Mouse (Mus musculus) left cerebral cortex, postnatal 4 days (tissue): Measurements from ENCODE around the gene Ankrd39. TPM values are rescaled to one million over a fixed set of nuclear protein-coding genes. Genes with fewer than 3 reads are reported as not detected.

Source experiments
- DNase-seq: peaks from one replicate; pipeline ENCODE4 v3.0.0-alpha.2; 2022
- intact Hi-C: fragments of 180-260 bp; cut with DNase I; formaldehyde crosslinking; loops from one replicate; pipeline ENCODE4 v1.15.1; 2025
- total RNA-seq, 2 experiments: library from RNA; stranded (reverse); gene quantifications; 2 replicates each; pipeline ENCODE4 v1.2.3; 2021

Gene Ankrd39
- total RNA-seq, 2 experiments from 2014 or later: 13.4 to 15.1 TPM

GRCm38 (mm10) chr1:36573524-36573923 is 26.3 kb upstream of the Ankrd39 start:
- intact Hi-C loops: no loop called here
- no peak for DNase-seq

GRCm38 (mm10) chr1:36572709-36573108 is 25.5 kb upstream of the Ankrd39 start:
- intact Hi-C loops: no loop called here
- DNase-seq: no peak

DNA sequence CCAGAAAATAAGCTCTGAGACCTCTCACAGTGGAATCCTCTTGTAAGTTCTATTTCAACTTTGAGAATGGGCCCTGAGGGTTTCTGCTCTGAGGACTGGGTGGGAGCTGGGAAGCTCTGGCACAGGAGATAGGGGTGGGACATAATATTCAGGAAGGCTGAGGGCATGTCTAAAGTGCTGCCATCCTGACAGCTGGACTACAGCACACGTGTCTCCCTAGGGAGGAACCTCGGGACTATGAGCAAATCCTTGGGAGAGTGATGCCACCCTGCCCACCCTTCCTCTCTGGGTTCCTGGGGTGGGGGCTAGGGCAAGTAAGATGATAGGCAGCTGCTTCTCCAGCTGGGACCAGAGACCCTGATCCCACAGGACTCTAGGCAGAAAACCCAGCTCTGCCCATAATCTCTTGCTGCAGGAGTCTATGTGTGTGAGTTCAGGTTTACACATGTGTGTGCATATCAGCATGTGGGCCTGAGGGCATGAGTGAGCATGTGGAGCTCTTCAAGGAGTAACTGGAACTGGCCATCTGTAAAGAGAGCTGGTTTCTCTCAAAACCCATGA is 25.0 kb upstream of the Ankrd39 start:
- intact Hi-C loops: no loop called here
- no peak for DNase-seq

GRCm38 (mm10) chr1:36571627-36572026 is 24.4 kb upstream of the Ankrd39 start:
- no peak for DNase-seq
- intact Hi-C loops: no loop called here

GRCm38 (mm10) chr1:36570320-36570719 is 23.1 kb upstream of the Ankrd39 start:
- intact Hi-C loops: no loop called here

GRCm38 (mm10) chr1:36569694-36570276 is 22.5 kb upstream of the Ankrd39 start:
- DNase-seq: no peak
- intact Hi-C loops: no loop called here

More at GRCm38 (mm10) chr1:36570320-36570719, 23.1 kb upstream of the Ankrd39 start:
- no peak for DNase-seq

DNA sequence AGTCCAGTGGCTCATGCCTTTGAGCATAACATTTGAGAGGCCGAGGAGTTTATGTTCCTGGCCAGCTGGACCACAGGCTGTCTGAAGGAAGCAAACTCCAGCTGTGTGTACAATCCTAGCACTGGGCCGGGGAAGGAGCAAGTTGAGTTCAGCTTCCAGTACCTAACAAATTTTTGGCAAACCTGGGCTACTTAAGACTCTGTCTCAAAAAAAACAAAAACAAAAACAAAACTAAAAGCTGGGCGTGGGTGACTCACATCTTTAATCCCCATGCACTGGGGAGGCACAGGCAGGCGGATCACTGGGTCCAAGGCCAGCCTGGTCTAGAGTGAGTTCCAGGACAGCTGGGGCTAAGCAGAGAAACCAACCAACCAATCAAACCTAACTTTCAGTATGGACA is 21.5 kb upstream of the Ankrd39 start:
- intact Hi-C loops: no loop called here
- no peak for DNase-seq

- intact Hi-C loops: no loop called here
- DNase-seq: no peak
Observed at GRCm38 (mm10) chr1:36567818-36568603, 20.8 kb upstream of the Ankrd39 start.

- no peak for DNase-seq
- intact Hi-C loops: no loop called here
Observed at GRCm38 (mm10) chr1:36566425-36566824, 19.2 kb upstream of the Ankrd39 start.

- DNase-seq: no peak
- intact Hi-C loops: no loop called here
Observed at GRCm38 (mm10) chr1:36564101-36564500, 16.9 kb upstream of the Ankrd39 start.

DNA sequence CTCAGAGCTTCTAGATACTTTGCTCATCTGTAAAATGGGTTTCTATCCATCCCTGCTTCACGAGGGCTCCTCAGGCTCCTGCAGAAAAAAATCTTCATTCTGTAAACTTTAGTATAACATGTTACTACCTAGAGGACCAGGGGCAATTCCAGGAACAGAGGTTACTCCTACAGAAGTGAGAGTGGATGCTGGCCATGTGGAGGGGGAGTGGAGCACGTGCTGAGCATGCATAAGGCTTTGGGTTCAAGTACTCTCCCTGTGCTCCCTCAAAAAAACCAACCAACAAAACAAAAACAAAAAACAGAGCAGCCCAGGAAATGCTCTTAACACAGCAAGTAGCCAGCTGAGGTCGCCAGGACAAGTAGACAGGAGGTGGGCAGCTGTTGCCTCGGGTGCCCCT is 16.4 kb upstream of the Ankrd39 start:
- intact Hi-C loops: no loop called here

GRCm38 (mm10) chr1:36563197-36563596 is 16.0 kb upstream of the Ankrd39 start:
- peak; percentile 39 for DNase-seq
- intact Hi-C loops: no loop called here

More for the DNA sequence above, 16.4 kb upstream of the Ankrd39 start:
- no peak for DNase-seq

- DNase-seq: no peak
- intact Hi-C loops: no loop called here
Observed at GRCm38 (mm10) chr1:36562388-36562787, 15.1 kb upstream of the Ankrd39 start.

DNA sequence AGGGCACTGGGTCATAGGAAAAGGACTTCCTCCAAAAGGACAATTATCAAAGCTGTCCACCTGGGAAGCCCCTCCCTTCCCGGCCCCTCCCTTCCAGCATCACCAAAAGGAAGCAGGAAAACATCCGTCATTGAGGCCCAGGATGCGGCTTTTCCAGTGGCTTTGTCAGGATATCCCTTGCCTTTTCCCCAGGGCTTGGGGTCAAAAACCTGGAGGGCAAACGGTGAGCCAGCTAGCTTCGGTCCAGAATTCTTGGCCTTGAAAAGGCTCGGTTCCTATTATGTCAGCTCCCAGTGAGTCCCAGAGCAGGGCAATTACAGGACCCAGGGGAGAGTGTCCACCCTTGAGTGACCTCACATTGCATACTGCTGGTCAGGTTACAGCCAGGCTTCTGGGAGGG is 13.7 kb upstream of the Ankrd39 start:
- DNase-seq: no peak
- intact Hi-C loops: no loop called here

DNA sequence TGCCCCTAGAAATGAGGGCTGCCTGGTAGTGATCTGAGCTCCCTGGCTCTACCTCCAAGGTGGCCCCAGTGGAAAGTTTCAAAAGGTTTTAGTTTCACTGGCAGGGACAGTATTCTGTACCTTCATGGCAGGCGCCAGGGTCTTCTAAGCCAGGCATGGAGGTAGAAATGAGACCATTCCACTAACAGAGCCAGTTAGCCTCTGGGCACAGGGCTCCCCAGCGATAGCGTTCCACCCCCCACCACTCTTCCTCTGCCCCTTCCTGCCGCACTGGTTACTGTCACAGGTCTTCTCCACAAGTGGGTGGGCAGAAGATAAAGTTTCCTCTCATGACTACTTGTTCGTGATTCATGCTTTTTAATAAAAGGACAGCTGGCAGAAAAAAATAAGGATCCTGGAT is 12.6 kb upstream of the Ankrd39 start:
- intact Hi-C loops: loop anchor here (5.0 to 10.0 kb wide), 2 partner anchors 75 to 122 kb away; partner anchors contain the start of gene Fam178b

GRCm38 (mm10) chr1:36559256-36559655 is 12.0 kb upstream of the Ankrd39 start:
- intact Hi-C loops: loop anchor here (5.0 to 10.0 kb wide), 2 partner anchors 76 to 123 kb away; partner anchors contain the start of gene Fam178b

More for the DNA sequence above, 12.6 kb upstream of the Ankrd39 start:
- DNase-seq: no peak

GRCm38 (mm10) chr1:36558031-36558993 is 11.1 kb upstream of the Ankrd39 start, which contains the start of gene Sema4c:
Sema4c (minus strand) TSS chr1:36558349.
- peak; percentile 79 for DNase-seq
- intact Hi-C loops: loop anchor here (5.0 to 10.0 kb wide), 2 partner anchors 76 to 124 kb away; partner anchors contain the start of gene Fam178b

More at GRCm38 (mm10) chr1:36559256-36559655, 12.0 kb upstream of the Ankrd39 start:
- no peak for DNase-seq

- intact Hi-C loops: loop anchor here (5.0 to 10.0 kb wide), 2 partner anchors 77 to 125 kb away; partner anchors contain the start of gene Fam178b
- DNase-seq: peak; percentile 92
Observed at GRCm38 (mm10) chr1:36557457-36558011, 10.3 kb upstream of the Ankrd39 start.

GRCm38 (mm10) chr1:36556553-36557456 is 9.6 kb upstream of the Ankrd39 start:
- DNase-seq: peak; percentile 99
- intact Hi-C loops: loop anchor here (5.0 to 10.0 kb wide), 2 partner anchors 78 to 125 kb away; partner anchors contain the start of gene Fam178b
